Mouse (Mus musculus) CD4-positive, CD25-positive, alpha-beta regulatory T cell, adult 2 months (primary cell): ENCODE measurements around the gene Sept7.
"Not testable (repeated sequence)": the region's sequence is repeated elsewhere in the genome, so short reads cannot be mapped to it uniquely, and the experiment has no call there.

ENCODE experiments used
- DNase-seq: peaks from one replicate; pipeline ENCODE4 v3.0.0-alpha.2; 2012; ENCODE audit warnings: low read depth, low spot score

Sept7 gene

DNA sequence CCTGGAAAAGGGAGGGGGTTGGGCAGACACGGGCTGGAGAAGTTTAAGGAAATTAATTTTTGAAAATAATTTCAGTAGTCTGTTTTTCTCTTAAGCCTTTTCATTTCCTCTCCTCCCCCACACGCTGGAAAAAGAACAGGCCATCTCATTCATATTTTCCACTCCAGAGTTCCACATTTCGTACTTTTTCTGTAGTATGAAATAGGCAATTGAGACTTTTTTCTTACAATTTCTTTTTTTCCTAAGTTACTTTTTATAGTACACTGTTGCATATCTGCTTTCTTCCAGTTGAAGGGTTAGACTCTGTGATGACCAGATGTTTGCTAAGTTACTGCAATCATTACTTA is 1.2 kb downstream of the Sept7 start:
- DNase-seq: peak; percentile 57

DNA sequence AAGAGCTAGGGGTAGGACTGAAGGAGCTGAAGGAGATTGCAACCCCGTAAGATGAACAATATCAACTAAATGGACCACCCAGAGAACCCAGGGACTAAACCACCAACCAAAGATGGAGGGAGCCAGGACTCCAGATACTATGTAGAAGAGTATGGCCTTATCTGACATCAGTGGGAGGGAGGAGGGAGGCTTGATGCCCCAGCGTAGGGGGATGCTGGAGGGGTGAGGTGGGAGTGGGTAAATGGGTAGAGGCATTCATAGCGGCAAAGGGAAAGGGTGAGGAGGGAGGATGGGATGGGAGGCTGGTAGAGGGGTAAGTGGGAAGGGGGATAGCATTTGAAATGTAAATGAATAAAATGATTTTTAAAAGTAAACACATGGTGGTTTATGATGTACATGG is 8.2 kb downstream of the Sept7 start:
- no peak for DNase-seq

DNA sequence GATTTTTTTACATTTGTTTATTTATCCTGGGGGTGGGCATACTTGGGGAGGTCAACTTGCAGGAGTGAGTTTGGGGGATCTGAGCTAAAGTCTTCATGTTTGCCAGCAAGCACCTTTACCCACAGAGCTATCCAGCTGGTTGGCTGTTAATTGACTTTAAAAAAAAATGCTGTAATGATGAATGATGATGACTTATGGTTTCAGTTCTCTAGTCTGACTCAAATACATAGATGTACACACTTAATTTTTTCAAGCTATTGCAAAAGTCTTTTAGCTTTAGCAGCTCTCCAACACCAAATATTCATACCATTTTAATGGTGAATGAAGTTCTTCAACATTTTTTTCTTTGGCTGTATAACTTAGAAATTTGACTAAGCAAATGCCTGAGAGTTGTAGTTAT is 8.7 kb downstream of the Sept7 start:
- no peak for DNase-seq

DNA sequence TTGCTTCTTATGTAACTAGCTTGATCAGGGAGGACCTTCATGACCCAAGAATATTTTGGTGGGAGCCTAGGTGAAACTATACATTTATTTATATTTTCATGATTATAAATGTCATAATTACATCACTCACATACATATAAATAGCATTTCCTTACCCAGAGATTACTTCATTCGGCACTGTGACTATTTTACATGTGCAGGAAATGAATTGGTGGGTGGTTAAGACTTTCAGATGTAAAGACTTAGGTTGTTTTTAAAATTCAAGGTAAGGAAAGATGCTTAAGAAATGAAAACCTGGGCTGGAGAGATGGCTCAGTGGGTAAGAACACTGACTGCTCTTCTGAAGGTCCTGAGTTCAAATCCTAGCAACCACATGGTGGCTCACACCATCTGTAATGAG is 9.8 kb downstream of the Sept7 start:
- peak; percentile 46 for DNase-seq

DNA sequence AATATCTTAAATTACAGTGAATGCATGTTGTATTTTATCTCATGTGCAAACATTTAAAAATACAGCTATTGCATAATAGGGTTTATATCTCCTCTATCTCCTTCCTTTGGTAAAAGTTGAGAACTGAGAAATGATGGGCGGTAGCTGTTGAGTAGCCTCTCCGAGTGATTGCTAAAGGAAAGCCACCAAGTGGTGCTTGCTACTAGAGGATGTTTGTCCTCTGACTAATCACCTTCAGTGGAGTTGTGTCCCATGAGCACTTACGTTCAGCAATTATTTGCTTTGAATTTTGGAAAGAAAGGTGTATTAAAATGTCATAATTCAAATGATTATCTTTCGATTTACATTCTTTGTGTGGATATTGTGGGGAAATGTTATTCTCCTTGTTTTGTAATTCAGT is 13.6 kb downstream of the Sept7 start:
- no peak for DNase-seq

DNA sequence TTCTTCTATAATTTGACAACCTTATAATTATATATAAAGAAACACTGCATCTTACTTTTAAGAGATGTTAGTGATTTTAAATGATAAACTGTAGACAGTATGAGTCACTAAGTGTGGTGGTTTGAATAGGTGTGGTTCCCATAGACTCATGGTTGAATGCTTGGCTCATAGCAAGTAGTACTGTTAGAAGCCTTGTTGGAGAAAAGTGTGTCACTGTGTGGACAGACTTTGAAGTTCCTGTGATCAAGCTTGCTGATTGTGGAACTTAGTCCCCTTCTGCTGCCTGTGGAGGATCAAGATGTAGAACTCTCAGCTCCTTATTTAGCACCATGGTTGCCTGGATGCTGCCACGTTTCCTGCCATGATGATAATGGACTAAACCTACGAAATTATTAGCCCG is 14.9 kb downstream of the Sept7 start:
- DNase-seq: no peak

DNA sequence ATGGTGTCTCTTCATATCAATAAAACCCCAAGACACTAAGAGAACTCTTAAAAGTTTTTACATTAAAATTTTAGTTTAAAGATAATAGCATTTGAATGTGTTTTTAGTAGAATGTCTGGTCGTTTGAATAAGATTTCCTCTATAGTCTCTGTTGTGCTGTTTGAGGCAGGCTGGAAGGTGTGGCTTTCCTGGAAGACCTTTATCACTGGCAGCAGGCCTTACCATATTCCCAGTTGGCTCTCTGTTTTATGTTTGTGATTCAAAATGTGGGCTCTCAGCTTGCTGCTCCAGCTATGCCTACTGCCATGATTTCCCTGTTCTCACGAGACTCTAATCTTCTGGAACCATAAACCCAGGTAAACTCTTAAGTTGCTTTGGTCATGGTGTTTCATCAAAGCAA is 15.3 kb downstream of the Sept7 start:
- DNase-seq: no peak

DNA sequence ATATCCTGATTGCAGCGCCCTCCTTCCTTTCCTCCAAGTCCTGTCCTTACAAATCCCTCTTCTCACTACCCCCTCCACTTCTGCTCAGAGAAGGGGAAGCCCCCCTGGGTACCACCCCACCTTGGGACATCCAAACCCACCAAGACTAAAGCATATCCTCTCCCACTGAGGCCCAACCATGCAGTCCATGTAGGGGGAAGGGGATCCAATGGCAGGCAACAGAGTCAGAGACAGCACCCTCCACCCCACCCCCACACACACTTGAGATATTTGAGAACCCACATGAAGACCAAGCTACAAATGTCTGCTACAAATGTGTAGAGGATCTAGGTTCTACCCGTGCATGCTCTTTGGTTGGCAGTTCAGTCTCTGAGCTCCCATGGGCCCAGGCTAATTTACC is 19.7 kb downstream of the Sept7 start:
- no peak for DNase-seq

DNA sequence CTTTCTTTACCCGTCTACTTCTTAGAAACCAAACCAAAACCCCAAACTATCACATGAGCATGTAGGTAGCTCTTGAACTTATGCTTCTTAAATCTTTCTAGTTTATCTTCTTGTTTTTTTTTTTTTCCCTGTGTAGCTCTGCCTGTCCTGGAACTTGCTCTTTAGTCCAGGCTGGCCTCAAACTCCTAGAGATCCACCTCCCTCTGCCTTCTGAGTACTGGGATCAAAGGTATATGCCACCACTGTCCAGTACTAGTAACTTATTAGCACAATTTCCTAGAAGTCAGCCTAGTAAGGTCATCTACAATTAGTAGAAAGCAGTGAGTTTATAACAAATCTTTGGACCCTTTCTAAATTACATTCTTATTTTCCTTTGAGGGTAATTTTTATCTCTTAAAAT is 37.6 kb downstream of the Sept7 start:
- DNase-seq: no peak

DNA sequence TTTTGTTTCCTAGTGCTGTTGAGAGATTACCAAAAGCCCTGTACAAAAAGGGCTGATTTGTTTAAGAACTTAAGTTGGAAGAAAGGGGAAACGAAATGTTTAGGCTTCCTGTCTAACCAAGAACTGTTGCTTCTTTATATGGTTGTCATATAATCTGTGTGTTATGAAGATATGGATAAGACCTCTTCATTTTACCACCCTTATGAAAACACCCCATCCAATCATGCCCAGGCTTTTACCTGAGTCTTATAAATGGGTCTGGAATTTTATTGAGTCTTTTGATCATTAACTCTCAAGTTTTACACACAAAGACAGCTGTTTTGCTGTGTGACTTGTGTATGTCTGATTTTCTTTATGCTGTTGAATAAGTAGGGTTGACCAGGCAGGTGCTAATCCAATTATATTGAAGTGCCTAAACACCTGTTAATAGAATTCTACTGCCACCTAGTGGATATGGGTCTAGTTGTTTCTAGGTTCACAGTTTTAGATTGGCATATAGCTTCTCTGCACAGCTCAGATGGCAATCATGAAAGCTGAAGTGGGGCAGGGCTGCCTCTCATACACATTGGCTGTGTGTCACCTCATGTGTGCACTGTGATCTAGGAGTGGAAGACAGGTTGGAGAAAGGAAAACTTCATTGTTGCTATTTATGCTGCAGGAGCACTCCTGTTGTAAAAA is 57.4 kb downstream of the Sept7 start:
- peak; percentile 84 for DNase-seq

DNA sequence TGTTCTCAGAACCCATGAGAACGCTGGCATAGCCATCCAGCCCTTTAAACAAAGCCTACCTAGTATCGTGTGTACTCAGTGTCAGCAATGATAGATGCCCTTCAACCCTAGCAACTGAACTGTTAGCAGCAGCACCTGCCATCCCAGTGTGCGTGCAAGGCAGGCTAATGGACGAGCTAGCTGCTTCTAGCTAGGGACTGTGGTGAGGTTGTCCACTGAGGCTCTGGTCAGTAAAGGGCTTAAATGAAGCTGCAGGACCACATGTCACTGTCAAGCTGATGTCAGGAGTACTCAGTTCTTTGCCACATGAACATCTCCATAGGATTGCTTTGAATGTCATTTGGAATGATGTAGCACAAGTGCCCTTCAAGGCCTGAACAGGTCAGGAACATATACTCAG is 62.1 kb downstream of the Sept7 start:
- DNase-seq: no peak

DNA sequence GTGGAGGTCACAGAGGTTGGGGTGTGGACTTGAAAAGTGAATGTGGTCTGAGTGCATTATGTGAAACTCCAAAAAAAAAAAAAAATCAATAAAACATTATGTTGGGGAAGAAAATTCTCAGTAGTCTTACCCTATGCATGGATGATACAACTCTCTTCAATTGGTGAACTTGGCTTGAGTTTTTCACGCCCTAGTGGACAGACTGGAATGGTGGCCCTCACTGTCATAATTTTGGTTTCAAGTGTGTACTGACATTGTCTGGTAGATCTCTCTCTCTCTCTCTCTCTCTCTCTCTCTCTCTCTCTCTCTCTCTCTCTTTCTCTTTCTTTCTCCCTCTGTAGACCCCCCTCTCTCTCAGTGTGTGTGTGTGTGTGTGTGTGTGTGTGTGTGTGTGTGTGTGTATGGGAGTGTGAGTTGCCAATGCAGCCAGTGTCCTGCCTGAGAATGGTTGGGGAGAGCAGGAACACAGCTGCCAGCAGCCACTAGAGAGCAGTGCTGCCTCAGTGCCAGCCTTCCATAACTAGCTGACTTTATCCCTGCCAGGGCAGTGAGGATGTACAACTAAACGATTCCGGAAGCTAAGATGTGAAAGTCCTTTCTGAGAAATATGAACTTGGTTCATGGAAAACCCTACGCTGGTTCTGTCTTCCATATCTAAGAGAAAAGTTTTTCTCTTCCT is 65.7 kb downstream of the Sept7 start:
- peak; percentile 45 for DNase-seq

DNA sequence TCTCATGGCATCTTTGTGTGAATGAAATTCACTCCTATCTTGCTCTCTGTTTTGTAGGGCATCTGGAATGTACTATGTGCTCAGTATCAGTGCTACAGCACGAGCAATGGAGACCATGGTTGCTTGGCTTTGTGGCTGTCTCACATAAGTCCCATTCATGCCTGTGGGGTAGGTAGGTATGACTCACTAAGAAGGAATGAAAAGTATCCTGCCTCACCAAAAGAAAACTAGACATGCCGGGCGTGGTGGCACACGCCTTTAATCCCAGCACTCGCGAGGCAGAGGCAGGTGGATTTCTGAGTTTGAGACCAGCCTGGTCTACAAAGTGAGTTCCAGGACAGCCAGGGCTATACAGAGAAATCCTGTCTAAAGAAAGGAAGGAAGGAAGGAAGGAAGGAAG is 67.4 kb downstream of the Sept7 start:
- not testable (repeated sequence) for DNase-seq

DNA sequence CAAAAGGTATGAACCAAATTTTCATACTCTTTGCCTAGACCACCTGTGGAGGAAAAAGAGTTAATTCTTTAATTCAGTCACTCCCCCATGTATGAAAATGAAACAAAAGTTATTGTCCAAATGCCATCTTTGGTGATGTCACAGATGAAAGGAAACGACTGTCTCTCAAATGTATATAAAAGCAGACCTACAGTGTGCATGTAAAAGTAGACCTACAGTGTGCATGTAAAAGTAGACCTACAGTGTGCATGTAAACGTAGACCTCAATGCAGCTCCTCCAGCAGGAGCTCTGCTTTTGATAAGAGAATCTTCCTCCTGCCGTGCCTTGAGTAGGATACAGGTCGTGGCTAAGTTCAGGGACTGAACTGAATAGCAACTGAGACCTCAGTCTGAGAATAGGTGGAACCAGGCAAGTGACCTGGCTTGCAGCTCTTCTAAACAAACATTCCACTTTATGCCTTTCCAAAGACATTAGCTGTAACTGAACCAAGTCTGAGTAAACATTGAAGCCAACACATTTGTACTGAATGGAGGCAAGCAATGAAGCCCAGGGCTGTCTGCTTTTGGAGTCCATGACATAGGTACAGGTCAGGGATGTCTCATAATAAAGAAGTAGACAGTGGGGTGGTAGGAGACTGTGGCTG is 75.6 kb downstream of the Sept7 start:
- DNase-seq: no peak

DNA sequence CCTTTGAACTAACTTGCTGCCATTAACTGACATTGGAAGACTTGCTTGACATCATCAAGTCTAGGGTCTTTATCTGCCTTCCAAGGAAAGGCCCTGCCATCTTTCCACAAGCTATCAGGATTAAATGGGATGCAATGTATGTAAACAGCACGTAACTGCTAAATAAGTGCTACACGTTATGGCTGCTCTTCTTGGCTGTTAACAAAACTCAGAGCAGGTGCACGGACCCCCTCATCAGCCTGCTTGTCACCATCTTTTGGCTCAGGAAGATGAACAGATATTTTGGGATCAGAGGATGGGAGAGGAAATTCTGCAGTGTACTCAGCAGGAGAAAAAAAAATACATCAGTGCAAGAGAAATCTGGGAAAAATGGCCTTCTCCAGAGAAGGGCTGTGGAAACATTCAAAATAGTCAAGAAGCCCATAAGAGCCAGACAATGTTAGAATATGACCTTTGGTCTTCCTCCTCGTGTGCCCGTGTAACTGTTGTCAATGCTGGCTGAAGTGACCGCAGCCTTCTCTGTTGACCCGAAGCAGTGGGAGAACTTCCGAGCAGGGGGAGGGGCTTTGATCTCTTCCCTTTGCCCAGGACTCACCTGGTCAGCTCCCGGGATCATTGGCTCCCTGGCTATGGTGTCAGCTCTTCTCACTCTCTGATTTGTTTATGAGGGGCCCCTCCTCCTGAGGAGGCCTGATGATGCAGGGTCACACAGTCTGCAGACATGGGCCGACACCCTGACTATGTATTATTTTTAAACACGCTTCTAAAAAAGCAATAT is 76.9 kb downstream of the Sept7 start:
- DNase-seq: no peak

DNA sequence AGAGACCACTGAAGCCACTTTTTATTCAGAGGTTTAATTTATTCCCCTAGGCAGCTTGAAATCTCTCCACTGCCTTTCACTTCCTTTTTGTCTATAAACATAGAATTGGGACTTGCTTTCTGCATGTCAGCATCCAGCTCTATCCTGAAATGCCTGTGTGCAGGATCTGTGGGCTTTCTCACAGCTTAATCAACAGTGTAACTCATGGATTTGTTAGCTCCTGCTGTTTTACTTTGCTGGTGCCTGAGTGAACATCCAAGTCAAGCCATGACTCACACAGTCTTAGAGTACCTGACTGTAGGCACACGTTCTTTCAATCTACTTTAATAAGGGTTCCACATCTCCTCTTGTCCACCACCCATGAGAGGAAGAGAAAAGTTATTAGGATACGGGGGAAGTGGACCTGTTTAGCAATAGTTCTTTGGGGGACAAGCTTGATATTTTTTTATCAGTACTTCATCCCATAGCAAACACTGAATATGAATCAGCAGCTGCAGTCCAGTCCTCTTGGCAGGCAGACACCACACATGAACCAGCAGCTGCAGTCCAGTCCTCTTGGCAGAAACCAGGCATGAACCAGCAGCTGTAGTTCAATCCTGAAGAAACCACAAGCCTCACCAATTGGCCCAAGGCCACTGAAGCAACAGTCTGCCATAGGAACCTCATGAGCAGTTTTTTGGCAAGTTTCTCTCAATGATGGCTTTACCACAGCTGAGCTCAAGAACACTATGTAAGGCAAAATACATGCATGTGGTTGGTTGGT is 85.4 kb downstream of the Sept7 start:
- no peak for DNase-seq

DNA sequence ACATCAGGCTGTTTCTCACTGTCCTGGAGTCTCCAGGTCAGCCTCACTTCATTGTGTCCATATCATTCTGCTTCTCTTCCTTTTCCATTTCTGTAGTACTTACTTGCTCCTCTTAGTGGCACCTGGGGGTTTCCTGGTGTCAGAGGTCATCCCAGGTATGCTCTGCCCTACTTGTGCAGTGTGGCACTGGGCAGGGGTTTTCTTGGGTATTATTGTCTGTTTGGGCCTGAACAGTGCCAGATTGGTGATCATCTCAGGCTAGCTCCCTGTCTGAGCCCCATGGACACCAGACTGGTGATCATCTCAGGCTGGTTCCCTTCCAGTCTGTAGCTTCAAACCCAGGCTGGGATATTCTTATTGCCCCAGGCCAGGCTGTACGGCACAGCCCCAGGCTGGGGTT is 88.2 kb downstream of the Sept7 start:
- no peak for DNase-seq

DNA sequence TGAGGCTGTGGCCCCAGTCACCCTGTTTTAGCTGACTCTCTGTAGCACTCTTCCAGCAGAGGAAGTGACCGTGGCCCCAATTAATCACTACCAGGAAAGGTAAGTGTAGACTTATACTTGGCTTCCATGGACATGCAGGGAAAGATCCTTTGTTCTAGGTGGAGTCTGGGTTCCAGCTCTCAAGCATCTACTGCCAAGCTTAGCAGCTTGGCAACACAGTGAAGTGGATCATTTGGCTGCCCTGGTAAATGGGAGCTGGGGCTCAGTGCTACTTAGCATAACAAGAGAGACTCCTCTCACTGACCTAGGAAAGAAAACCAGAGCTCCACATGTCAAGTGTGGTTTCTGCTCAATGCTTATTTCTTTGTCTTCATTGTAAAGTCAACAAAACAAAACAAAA is 101.5 kb downstream of the Sept7 start:
- no peak for DNase-seq

DNA sequence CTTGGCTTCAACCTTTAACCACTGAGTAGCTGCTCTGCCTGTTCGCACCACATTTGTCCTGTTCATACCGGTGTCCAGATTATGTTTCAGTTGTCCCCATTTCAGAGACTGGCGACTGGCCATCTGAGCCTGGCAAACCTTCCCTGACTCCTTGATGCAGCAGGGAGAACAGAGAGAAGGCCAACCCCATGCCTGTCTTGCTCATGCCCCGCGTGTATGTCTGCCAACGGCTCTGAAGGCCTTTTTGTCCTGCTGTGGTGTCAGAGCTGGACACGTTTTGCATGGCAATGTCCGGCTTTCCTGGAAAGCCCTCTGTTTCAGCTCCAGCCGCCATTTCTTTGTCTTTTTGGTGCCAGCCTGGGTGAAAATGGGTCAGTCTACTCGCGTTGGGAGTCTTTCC is 103.6 kb downstream of the Sept7 start:
- DNase-seq: no peak

DNA sequence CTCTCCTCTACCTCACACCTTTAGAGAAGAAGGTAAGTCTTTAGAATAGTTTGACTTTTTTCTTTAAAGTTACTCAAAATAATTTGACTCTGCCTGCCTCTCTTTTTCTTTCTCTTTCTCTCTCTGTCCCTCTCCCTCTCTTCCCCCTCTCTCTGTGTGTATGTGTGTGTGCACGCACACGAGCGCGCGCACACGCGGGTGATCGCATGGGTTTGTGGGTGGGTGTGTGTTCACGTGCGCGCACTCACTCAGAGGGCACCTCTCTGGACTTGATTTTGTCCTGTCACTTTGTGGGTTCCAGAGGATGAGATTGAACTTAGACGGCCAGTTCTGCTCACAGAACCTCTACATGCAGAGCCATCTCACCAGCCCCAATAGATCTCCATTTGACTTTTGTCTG is 105.3 kb downstream of the Sept7 start:
- DNase-seq: no peak

DNA sequence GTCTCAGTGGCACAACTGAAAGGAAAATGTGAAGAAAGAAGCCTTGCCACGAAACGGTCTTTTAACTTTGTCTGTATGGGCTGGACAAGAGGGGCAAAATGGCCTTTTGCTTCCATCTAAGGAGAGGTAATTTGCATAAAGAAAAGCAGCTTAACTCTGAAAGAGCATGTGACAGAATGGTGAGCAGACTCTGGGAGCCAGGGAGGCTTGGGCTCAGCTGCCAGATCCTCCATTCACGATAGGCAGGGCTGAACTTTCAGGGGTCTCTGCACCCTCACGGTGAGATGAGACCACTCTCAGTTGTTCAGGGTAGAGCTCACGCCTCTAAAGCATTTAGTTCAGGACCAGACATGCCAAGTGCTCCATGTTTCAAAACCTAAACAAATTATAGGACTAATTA is 105.8 kb downstream of the Sept7 start:
- no peak for DNase-seq
